Mouse (Mus musculus) E14TG2a.4 (cell line): ENCODE data around the gene Gm20388.

ENCODE experiments used
- CTCF ChIP-seq: conservative IDR thresholded peaks from 2 replicates; pipeline ENCODE4 v1.5.1; 2014; ENCODE audit warnings: low read length
- NANOG ChIP-seq: IDR thresholded peaks from 2 replicates; pipeline ENCODE4 v1.6.1; 2014; ENCODE audit warnings: borderline replicate concordance, low read length, mixed read lengths
- POU5F1 ChIP-seq: IDR thresholded peaks from 2 replicates; pipeline ENCODE4 v1.6.1; 2014; ENCODE audit warnings: low read length, borderline replicate concordance

DNA sequence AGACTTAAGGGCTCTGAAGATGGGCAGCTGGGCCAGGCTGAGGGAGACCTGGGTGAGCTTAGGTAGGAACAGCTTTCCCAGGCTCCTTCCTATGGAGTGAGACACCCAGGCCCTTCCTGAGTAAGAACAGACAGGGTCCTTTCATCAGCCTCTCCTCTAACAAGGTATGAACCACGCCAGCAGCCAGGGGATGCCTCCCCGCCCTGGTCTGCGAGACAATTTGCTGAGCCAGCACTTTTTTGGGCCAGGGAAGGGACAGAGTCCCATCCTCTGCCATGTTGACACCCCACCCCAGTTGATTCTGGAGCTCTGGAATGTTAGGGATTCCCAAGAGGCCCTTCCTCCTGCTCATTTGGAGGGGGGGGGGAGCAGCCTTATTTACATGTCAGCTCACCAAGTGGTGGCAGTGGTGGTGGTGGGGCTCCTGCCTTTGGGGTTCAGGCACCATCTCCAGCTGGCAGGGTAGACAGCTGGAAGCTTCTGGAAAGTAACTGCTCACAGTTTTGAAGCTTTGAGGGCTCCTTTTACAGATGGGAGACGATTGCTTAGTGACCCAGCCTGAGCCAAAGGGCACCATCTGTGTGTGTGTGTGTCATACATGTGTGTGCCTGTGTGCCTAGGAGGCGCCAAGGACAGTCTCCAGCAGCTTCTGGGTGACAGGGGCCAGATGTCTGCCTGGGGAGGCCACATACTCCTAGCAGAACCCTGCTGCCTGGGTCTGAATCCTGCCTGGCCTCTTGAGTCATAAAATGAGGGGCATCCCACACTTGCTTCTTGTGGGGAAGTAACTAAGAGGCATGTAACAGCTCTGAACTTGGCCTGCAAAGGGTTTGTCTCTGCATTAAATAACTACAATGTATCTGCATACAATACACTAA, 316.3 kb downstream of the Gm20388 start:
- TF ChIP-seq CTCF (no peak), POU5F1 (no peak), NANOG (no peak)
